Mouse (Mus musculus): ENCODE measurements around the gene Mxra8. TPM values are rescaled to one million over a fixed set of nuclear protein-coding genes. Genes with fewer than 3 reads are reported as not detected.
A peak's percentile ranks its signal among the peaks of the same experiment; 100 is the strongest.

Mxra8 gene
- polyA plus RNA-seq, 1 experiment from 2014 or later, result 223 TPM

DNA sequence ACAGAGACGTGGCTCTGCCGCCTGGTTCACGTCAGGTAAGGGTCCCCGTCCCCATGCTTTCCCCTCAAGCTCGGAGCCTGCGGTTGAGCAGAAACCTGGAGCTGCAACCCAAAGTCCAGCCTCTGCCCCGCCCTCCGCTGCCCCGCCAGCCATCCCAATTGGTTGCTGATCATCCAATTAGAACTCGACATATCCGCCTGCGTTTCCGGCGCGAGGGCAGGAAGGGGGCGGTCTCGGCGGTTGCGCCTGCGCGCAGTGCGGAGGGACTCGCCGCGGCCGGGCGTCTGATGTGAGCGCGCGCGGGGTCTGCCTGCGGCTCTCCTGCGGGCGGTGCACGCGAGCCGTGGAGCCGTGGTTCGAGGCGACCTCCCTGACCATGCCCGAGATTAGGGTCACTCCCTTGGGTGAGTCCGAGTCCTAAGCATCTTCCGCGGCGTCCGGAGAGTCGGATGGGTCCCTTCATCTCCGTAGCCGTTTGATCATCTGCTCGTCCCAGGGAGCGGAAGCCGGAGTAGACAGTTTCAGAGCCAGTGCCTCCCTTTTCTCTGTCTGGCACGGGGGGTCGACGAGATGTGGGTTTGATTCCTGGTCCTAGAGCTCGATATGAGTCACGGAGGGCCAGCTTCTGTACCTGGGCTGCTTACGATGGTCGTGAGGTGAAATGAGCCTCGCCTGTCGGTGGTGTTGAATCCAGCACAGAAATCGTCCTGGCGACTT, 30.0 kb downstream of the Mxra8 start, which contains the start of the genes Cptp and Ints11:
Gene Cptp, minus strand, starts transcription at position 124 of the 717 bp plus-strand sequence.
Gene Ints11, plus strand, starts transcription at position 230 of the 717 bp plus-strand sequence.
- Histone ChIP-seq H3K27me3 (no peaks in the 10 kb centered on the region), H3K36me3 (peaks cover 39% of the 10 kb centered on the region), H3K9me3 (no peaks in the 10 kb centered on the region), H3K27ac (peak within 1 kb of the TSS; percentile 29), H3K4me3 (peak within 1 kb of the TSS; percentile 68), H3K4me1 (peaks cover 26% of the 10 kb centered on the region), H3K9ac (peak within 1 kb of the TSS; percentile 90), H3K4me2 (peak within 1 kb of the TSS; percentile 86)
- under 1% methylated on average over 63 of the region's 63 CpGs for WGBS
- ATAC-seq (ENCODE audit: borderline replicate concordance, extremely low read depth, low FRiP score, low TSS enrichment), result peak; percentile 96

DNA sequence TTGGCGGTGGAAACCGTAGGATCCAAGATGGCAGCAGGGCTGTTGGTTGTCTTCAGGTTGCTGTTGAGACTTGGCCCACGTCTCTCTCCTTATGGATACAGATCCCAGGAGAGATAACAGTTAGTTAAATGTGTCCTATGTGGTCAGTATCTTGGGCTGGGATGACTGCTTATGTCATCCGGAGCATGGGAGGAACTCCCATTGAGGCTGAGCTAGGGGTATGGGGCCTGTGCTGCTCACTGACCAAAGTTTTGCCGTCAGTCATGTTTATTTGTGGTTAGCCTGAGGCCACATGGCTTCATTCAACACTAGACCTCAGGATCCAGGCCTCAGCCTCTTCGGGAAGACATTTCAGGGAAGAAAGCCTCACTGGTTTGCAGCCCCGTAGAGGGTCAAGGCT, 31.9 kb downstream of the Mxra8 start:
- Histone ChIP-seq H3K4me2 (no peak overlapping the region), H3K9me3 (no peaks in the 10 kb centered on the region), H3K36me3 (peaks cover 39% of the 10 kb centered on the region), H3K4me3 (no peak overlapping the region), H3K27me3 (no peaks in the 10 kb centered on the region), H3K27ac (no peak overlapping the region), H3K9ac (no peak overlapping the region), H3K4me1 (peaks cover 26% of the 10 kb centered on the region)
- WGBS, result 82% methylated on average over 7 of the region's 7 CpGs
- ATAC-seq (ENCODE audit: borderline replicate concordance, extremely low read depth, low FRiP score, low TSS enrichment), result no peak

DNA sequence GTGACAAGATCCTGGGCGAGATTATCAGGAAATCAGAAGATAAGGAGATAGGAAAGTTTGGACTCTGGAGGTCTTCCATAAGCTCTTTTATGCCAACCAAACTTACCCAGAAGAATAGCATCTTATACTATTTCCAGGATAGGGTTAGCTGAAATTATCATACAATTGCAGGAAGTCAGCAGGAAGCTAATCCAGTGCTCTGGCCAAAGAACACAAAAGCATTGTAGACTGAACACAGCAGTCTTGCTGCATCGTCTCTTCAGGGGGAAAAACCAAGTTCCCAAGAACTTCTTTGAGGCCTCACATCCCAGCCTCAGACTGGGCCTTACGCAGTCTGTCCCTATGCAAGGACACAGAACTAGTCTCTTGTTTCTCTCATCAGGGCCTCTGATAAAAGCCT, 44.1 kb downstream of the Mxra8 start:
- no peak for ATAC-seq (ENCODE audit: borderline replicate concordance, extremely low read depth, low FRiP score, low TSS enrichment)
- H3K36me3 ChIP-seq, result peaks cover 50% of the 10 kb centered on the region
- no peaks in the 10 kb centered on the region for H3K27me3 ChIP-seq
- no peak overlapping the region for H3K4me2 ChIP-seq
- WGBS, result 65% methylated on average over 3 of the region's 3 CpGs
- no peak overlapping the region for H3K4me3 ChIP-seq
- no peaks in the 10 kb centered on the region for H3K9me3 ChIP-seq
- peak overlapping the region; percentile 69 for H3K27ac ChIP-seq
- no peak overlapping the region for H3K9ac ChIP-seq
- H3K4me1 ChIP-seq, result no peaks in the 10 kb centered on the region

DNA sequence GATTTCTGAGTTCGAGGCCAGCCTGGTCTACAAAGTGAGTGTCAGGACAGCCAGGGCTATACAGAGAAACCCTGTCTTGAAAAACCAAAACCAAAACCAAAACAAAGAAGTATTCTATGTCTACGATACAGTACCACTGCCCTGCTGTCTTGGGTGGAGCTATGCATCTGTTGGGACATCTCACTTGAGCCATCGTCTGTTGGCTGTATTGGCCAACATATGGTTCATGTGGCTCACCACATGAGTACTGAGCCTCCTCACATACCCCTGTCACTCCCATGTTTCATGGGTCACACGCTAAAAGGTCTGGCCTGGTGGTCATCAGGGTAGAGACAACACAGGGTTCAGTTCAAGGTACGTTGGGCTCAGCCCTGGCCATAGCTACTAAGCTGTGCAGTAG, 46.9 kb downstream of the Mxra8 start:
- Histone ChIP-seq H3K36me3 (peaks cover 54% of the 10 kb centered on the region), H3K9ac (no peak overlapping the region), H3K27me3 (no peaks in the 10 kb centered on the region), H3K4me1 (peaks cover 13% of the 10 kb centered on the region), H3K4me3 (no peak overlapping the region), H3K4me2 (no peak overlapping the region), H3K9me3 (no peaks in the 10 kb centered on the region), H3K27ac (no peak overlapping the region)
- 89% methylated on average over 5 of the region's 5 CpGs for WGBS
- ATAC-seq (ENCODE audit: borderline replicate concordance, extremely low read depth, low FRiP score, low TSS enrichment), result no peak

DNA sequence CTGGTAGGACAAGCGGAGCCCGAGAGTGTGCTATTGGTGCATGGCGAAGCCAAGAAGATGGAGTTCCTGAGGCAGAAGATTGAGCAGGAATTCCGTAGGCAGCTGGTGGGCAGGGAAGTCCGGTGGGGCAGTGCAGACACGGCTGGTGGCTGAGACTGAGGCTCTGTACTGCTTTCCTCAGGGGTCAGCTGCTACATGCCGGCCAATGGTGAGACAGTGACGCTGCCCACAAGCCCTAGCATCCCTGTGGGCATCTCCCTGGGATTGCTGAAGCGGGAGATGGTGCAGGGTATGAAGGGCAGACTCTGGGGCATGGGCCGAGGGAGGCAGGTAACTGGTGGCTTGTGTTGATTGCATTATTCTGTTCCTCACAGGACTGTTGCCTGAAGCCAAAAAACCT, 48.2 kb downstream of the Mxra8 start:
- Histone ChIP-seq H3K27me3 (no peaks in the 10 kb centered on the region), H3K9ac (no peak overlapping the region), H3K9me3 (no peaks in the 10 kb centered on the region), H3K4me2 (no peak overlapping the region), H3K27ac (no peak overlapping the region), H3K36me3 (peaks cover 53% of the 10 kb centered on the region), H3K4me3 (no peak overlapping the region), H3K4me1 (peaks cover 15% of the 10 kb centered on the region)
- 87% methylated on average over 10 of the region's 10 CpGs for WGBS
- ATAC-seq (ENCODE audit: borderline replicate concordance, extremely low read depth, low FRiP score, low TSS enrichment), result no peak

DNA sequence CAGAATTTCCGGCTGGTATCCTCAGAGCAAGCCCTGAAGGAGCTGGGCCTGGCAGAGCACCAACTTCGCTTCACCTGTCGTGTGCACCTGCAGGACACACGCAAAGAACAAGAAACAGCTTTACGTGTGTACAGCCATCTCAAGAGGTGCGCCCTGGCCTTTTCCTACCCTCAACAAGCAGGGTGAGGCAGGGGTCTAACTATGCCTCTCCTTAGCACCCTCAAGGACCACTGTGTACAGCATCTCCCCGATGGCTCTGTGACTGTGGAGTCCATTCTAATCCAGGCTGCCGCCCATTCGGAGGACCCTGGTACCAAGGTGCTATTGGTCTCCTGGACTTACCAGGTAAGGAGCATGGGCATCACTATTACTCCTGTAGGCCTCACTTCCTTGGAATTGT, 48.7 kb downstream of the Mxra8 start:
- no peak for ATAC-seq (ENCODE audit: borderline replicate concordance, extremely low read depth, low FRiP score, low TSS enrichment)
- WGBS, result 91% methylated on average over 9 of the region's 9 CpGs
- Histone ChIP-seq H3K36me3 (peaks cover 49% of the 10 kb centered on the region), H3K27me3 (no peaks in the 10 kb centered on the region), H3K4me1 (peaks cover 19% of the 10 kb centered on the region), H3K27ac (no peak overlapping the region), H3K4me2 (no peak overlapping the region), H3K4me3 (no peak overlapping the region), H3K9me3 (no peaks in the 10 kb centered on the region), H3K9ac (no peak overlapping the region)

DNA sequence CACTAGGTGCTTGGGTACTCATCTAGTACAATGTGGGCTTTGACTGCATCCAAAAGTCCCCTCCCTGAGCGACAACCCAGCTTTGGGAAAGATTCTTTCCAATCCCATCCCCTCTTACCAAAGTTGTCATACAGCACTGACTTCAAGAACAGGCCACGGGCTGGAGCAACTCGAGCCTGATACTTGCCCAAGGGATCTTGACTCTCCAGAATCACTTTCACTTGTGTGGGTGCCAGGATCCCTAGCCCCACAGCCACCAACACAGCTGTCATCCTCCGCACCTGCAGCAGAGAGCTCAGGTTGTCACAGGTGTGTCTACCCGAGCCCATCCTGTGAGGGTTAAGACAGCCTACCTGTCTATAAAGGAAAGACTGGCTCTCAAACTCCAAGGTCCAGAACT, 49.8 kb downstream of the Mxra8 start:
- no peaks in the 10 kb centered on the region for H3K9me3 ChIP-seq
- H3K36me3 ChIP-seq, result peaks cover 49% of the 10 kb centered on the region
- no peak for ATAC-seq (ENCODE audit: borderline replicate concordance, extremely low read depth, low FRiP score, low TSS enrichment)

DNA sequence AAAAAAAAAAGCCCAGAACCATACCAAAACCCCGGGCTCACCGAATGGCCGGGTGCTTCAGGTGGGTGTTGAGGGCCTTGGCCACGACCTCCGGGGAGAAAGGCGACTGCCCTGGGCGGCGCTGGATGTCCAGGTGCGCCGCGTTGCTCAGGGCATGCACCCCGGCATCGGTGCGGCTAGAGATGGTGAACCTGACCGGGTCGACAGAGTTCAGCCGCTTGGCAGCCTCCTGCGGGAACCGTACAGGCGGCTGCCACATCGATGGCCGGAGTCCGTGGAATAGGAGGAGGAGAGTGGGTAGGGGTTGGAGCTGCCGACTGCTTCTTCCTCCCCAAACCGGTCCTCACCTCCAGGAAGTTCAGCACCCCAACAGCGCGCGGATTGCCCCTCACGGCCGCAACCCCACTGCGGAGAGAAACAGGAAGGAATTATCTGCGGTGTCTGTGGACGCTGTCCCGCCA, 51.6 kb downstream of the Mxra8 start:
- H3K36me3 ChIP-seq, result peaks cover 35% of the 10 kb centered on the region
- WGBS, result 1% methylated on average over 34 of the region's 34 CpGs
- H3K9ac ChIP-seq, result peak overlapping the region; percentile 69
- H3K9me3 ChIP-seq, result no peaks in the 10 kb centered on the region
- H3K4me2 ChIP-seq, result peak overlapping the region; percentile 88
- H3K4me3 ChIP-seq, result peak overlapping the region; percentile 90
- no peak overlapping the region for H3K27ac ChIP-seq
- ATAC-seq (ENCODE audit: borderline replicate concordance, extremely low read depth, low FRiP score, low TSS enrichment), result no peak
- H3K4me1 ChIP-seq, result peaks cover 43% of the 10 kb centered on the region
- no peaks in the 10 kb centered on the region for H3K27me3 ChIP-seq

More for the DNA sequence above, 49.8 kb downstream of the Mxra8 start:
- no peak overlapping the region for H3K4me3 ChIP-seq
- no peaks in the 10 kb centered on the region for H3K27me3 ChIP-seq
- peaks cover 30% of the 10 kb centered on the region for H3K4me1 ChIP-seq
- no peak overlapping the region for H3K9ac ChIP-seq
- H3K4me2 ChIP-seq, result no peak overlapping the region
- 75% methylated on average over 5 of the region's 5 CpGs for WGBS
- H3K27ac ChIP-seq, result no peak overlapping the region

DNA sequence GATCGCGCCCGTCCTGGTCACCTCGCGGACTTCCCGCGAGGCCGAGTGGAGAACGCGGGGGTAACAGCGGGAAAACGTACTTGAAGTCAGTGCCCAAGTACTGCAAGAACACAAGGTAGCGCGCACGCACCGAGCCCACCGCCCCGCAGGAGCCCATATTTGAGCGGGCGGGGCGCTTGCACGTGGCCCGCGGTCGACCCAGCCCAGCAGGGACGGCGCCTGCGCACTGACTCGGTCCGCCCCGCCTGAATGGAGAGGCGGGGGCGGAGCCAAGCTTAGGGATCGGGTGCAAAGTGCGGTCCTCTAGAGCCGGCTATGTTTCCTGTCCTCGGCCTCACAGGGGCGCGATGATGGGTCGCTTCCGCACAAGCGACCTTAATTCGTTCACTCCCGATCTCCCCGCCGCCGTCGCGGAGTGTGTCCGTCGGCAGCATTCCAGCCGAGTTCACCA, 52.1 kb downstream of the Mxra8 start, which contains the start of the genes Pusl1 and Acap3:
Gene Pusl1, minus strand, starts transcription at position 231 of the 451 bp plus-strand sequence.
Gene Acap3, plus strand, starts transcription at position 272 of the 451 bp plus-strand sequence.
- peak within 1 kb of the TSS; percentile 92 for H3K9ac ChIP-seq
- under 1% methylated on average over 52 of the region's 52 CpGs for WGBS
- H3K9me3 ChIP-seq, result no peaks in the 10 kb centered on the region
- peak within 1 kb of the TSS; percentile 90 for H3K4me3 ChIP-seq
- no peaks in the 10 kb centered on the region for H3K27me3 ChIP-seq
- H3K27ac ChIP-seq, result peak within 1 kb of the TSS; percentile 99
- H3K4me2 ChIP-seq, result peak within 1 kb of the TSS; percentile 88
- H3K4me1 ChIP-seq, result peaks cover 43% of the 10 kb centered on the region
- H3K36me3 ChIP-seq, result peaks cover 30% of the 10 kb centered on the region
- ATAC-seq (ENCODE audit: borderline replicate concordance, extremely low read depth, low FRiP score, low TSS enrichment), result peak; percentile 89

DNA sequence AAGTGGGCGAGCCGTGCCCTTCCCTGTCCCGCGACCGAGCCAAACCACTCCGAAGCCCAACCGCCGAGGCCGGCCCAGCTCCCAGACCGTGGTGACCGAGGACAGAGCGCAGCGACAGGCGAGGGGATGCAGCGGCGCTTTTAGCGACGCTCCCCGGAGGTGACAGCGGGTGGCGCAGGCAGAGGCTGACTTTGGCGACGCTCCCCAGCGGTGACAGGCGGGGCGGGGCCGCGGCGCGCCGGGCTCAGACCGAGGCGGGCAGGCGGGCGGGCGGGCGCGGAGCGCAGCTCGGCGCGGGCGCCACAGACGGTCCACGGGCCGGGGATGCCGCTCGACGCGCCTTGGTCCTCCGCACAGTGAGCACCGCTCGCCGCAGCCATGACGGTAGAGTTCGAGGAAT, 52.5 kb downstream of the Mxra8 start:
- H3K4me1 ChIP-seq, result peaks cover 43% of the 10 kb centered on the region
- WGBS, result 0% methylated on average over 37 of the region's 56 CpGs
- ATAC-seq (ENCODE audit: borderline replicate concordance, extremely low read depth, low FRiP score, low TSS enrichment), result peak; percentile 92

DNA sequence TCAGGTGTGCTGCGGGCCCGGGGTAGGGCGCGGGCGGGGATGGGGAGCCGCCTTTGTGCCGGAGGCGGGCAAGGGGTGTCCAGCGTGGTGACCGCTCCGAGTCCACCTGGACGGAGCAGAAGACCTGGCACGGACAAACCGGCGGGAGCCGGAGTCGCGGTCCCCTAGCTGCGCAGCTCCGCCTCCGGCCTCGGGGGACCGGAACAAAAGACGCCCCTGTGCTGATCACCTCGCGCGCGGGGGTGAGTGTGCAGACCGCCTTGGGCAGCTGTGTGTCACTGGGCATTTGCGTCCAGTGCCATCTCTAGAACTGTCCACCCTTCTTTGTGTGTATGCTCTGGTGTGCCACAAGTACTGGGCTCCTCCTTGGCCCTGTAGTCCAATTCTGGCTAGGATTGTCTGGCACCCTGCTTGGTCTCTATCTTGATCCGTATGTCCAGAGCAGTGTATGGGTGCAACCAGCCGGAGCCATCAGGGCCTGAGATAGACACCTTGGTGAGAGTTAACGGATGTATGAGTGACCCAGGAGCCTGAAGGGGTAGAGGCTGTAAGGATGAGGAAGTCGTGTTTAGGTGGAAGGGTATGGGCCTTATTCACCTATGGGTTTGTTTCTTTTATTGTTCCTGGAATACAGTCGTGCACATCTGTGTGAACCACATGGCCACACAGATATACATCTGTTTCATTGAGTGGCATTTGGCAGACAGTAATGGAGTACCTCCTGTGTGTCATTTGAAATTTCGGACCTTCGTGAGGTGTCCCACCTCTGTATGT, 53.1 kb downstream of the Mxra8 start:
- peak overlapping the region; percentile 92 for H3K9ac ChIP-seq
- H3K4me1 ChIP-seq, result peaks cover 43% of the 10 kb centered on the region
- H3K4me3 ChIP-seq, result peak overlapping the region; percentile 90
- peak overlapping the region; percentile 99 for H3K27ac ChIP-seq
- H3K9me3 ChIP-seq, result no peaks in the 10 kb centered on the region
- H3K27me3 ChIP-seq, result no peaks in the 10 kb centered on the region
- ATAC-seq (ENCODE audit: borderline replicate concordance, extremely low read depth, low FRiP score, low TSS enrichment), result no peak; the same call in none of the 2 replicates
- WGBS, result 5% methylated on average over 37 of the region's 37 CpGs
- H3K4me2 ChIP-seq, result peak overlapping the region; percentile 88
- H3K36me3 ChIP-seq, result peaks cover 24% of the 10 kb centered on the region

More for the DNA sequence above, 52.5 kb downstream of the Mxra8 start:
- H3K36me3 ChIP-seq, result peaks cover 28% of the 10 kb centered on the region
- peak overlapping the region; percentile 90 for H3K4me3 ChIP-seq
- no peaks in the 10 kb centered on the region for H3K9me3 ChIP-seq
- peak overlapping the region; percentile 92 for H3K9ac ChIP-seq
- H3K27me3 ChIP-seq, result no peaks in the 10 kb centered on the region
- peak overlapping the region; percentile 88 for H3K4me2 ChIP-seq
- peak overlapping the region; percentile 99 for H3K27ac ChIP-seq
